Mouse (Mus musculus): ENCODE data around the gene Gm49450. TPM values are rescaled to one million over a fixed set of nuclear protein-coding genes. Genes with fewer than 3 reads are reported as not detected.

The Gm49450 gene
- total RNA-seq (2023), result not detected

GRCm38 (mm10) chr15:98953401-98954356, at the start of gene Gm49450, which contains the start of gene Tuba1a:
Gm49450 (minus strand) TSS chr15:98953551.
Tuba1a (minus strand) TSS chr15:98953703.

GRCm38 (mm10) chr15:98934217-98934839, 19.0 kb downstream of the Gm49450 start, which contains the start of gene Tuba1b:
Tuba1b (minus strand) TSS chr15:98934565.

DNA sequence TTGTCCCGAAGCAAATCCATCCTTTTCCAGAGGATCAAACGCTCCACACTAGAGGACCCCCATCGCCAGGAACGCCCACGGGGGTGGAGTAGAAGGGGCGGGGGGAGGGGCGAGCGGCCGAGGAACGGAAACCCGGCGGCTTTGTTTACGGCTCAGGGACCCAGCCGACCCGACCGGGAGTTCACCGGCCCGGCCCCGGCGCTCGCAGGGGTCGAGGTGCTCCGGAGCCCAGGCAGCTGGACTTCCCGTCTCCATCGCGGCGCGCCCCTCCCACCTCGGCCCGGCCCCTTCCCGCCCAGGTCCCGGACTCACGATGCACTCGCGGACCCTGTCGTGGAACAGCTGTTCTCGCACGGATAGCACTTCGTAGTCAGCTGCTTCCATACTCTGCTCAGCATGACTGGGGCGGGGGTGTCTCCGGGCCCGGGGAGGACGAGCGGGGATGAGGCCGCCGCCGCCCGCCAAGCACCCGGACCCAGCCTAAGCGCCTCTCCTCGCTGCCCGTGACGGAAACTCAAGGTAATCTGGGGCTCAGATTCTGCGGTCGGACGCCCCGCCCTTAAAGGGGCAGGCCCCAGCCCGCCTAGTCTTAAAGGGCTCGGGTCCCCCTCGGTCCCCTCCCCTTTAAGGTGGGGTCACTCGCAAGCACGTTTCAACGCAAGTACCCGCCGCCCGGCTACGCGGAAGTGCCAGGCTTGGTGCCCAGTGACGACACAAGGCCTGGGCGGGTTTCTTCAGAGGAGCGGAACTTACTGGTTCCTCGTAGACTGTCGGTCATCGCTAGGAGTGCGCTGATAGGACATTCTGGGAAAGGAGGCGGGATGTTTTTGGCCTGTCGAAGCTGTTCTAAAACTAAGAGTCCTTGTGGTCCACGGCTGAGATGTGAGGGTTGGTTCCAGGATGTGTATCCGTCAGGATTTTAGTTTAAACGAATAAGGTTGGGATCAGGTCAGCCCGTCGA, 35.5 kb downstream of the Gm49450 start, which contains the start of gene Lmbr1l:
TSS of gene Lmbr1l (minus strand) at position 694 of the 961 bp plus-strand sequence.

DNA sequence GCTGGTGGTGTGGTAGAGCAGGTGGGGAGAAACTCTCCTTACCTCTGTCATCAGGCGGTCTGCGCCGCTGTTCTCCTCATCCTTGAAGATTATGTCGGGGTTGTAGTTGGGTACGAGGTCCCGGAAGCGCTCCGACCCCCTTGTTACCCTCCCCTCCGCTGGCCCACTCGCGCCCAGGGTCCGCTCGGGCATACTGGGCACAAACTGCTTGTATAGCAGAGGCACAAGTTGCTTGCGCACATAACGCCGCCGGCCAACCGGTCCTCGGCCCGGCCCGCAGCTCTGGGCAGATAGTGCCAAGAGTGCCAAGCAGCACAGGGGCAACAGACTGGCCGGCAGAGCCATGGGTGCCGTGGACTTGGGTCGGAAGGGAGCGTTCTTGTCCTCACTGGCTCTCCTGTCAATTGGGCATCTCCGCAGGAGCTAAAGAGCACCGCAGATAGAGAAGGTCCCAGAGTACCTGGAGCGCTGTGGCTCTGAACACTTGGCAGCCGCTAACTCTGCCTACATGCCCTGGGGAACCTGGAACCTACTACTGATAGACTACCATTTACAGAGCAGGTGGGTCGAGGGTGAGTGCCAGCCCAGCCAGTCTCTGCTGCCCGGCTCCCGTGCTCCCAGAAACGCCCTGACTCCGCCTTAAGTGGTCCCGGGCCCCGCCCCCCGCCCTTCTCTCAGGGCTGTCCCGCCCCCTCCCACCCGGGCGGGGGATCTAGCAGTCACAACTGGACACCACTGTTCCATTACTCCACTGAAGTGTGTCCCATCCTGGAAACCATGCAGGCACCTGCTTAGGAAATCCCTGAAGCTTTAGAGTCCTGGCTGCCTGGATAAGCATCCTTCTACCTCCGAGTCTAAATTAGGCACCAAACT, 55.2 kb downstream of the Gm49450 start, which contains the start of gene Dhh:
TSS of gene Dhh (minus strand) at position 613 of the 873 bp plus-strand sequence.

DNA sequence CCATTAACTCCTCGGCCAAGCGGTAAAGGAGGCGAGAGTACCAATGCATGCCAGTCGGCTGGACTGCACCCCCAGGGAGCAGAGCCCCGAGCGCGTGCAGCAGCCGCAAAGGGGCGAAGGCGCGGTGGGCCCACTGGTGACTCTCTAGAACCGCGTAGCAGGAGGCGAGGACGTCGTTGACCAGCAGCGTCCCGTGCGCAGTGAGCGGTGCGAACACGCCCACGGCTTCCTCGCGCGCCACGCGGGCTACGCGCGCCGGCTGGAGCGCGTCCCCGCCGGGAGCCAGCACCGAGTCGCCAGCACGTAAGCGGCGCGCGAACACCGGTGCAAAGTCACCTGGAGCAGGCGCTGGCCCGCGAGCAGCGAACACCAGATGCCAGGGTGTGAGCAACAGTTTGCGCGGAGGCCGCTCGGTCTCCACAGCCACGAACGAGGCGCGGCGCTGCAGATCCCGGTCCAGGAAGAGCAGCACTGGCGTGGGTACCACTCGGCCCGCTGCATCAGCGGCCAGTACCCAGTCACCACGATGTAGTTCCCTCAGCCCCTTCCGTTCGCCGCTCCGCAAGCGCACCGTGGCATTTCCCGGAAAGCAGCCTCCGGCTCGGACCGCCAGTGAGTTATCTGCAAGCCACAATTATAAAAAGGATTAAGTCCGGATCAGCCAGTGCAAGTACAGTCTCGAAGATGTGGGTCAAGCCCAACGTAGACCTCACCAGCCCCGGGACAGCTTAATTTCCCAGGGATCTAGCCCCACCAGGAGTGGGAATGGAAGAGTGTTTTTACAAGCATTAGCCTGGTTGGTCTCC, 59.2 kb downstream of the Gm49450 start, which contains the start of gene Rhebl1:
TSS of gene Rhebl1 (minus strand) at position 601 of the 806 bp plus-strand sequence.

Other genes starting within 250 kb of the Gm49450 start
- not detected for gene Ccdc65, start 245.3 kb downstream of the Gm49450 start, total RNA-seq (2023)
- gene Fkbp11, start 225.4 kb downstream of the Gm49450 start, total RNA-seq (2023), result 2.5 TPM
- 94.4 TPM for gene Arf3, start 190.3 kb downstream of the Gm49450 start, total RNA-seq (2023)
- gene Wnt10b, start 175.4 kb downstream of the Gm49450 start, total RNA-seq (2023), result 0.77 TPM
- gene Wnt1, start 163.7 kb downstream of the Gm49450 start, total RNA-seq (2023), result not detected
- 0.21 TPM for gene Ddn, start 144.1 kb downstream of the Gm49450 start, total RNA-seq (2023)
- 117 TPM for gene Prkag1, start 122.0 kb downstream of the Gm49450 start, total RNA-seq (2023)
- gene Kmt2d, start 82.3 kb downstream of the Gm49450 start, total RNA-seq (2023), result 266 TPM
- 20.7 TPM for gene Rhebl1, start 59.0 kb downstream of the Gm49450 start, total RNA-seq (2023)
- gene Dhh, start 55.0 kb downstream of the Gm49450 start, total RNA-seq (2023), result 1.1 TPM
- 293 TPM for gene Lmbr1l, start 35.3 kb downstream of the Gm49450 start, total RNA-seq (2023)
- 244 TPM for gene Tuba1b, start 19.0 kb downstream of the Gm49450 start, total RNA-seq (2023)
- gene Tuba1a, start 152 bp upstream of the Gm49450 start, total RNA-seq (2023), result 270 TPM
- gene Tuba1c, start 76.3 kb upstream of the Gm49450 start, total RNA-seq (2023), result 95.3 TPM
- not detected for gene Prph, start 101.6 kb upstream of the Gm49450 start, total RNA-seq (2023)
- gene Troap, start 121.0 kb upstream of the Gm49450 start, total RNA-seq (2023), result 0.31 TPM
- not detected for gene C1ql4, start 134.3 kb upstream of the Gm49450 start, total RNA-seq (2023)
- not detected for gene Dnajc22, start 139.6 kb upstream of the Gm49450 start, total RNA-seq (2023)
- not detected for gene Spats2, start 172.4 kb upstream of the Gm49450 start, total RNA-seq (2023)

Data from CD8-positive naive resting alpha-beta T cell, adult 57 days (primary cell).